Mouse (Mus musculus): ENCODE results near the gene Bsx. TPM values are rescaled to one million over a fixed set of nuclear protein-coding genes. Genes with fewer than 3 reads are reported as not detected.

Bsx gene
- total RNA-seq, 1 experiment: not detected

- Histone ChIP-seq H3K9me3 (ENCODE audit: control insufficient read depth, insufficient read depth, low read depth, low read length) (no peaks in the 10 kb centered on the region), H3K27ac (ENCODE audit: insufficient read depth, low read depth, low read length, poor library complexity, severe bottlenecking) (no peak overlapping the region), H3K36me3 (ENCODE audit: control insufficient read depth, insufficient read depth, low read length, poor library complexity, severe bottlenecking) (no peaks in the 10 kb centered on the region), H3K4me3 (ENCODE audit: insufficient read depth in 1 of 2, low read depth in 1 of 2, low read length in 2 of 2, poor library complexity in 1 of 2, severe bottlenecking in 1 of 2) (no peak overlapping the region), H3K9ac (ENCODE audit: insufficient read depth, low read depth, low read length, poor library complexity, severe bottlenecking) (no peak overlapping the region), H3K4me1 (ENCODE audit: control insufficient read depth in 2 of 2, insufficient read depth in 2 of 2, low read length in 2 of 2, poor library complexity in 1 of 2) (peaks cover 0 to 3% of the 10 kb centered on the region in 2 experiments; a peak in 1 of 4 replicates)
- in situ Hi-C loops (cut with MboI; ENCODE audit: low sequenced_read_pairs in 2 of 2, unreplicated experiment in 2 of 2): no loop called here
- TF ChIP-seq CHD2 (IDR thresholded peaks at IDR 0.05; ENCODE audit: low read depth, low read length) (no peak), ZC3H11A (IDR thresholded peaks at IDR 0.05; ENCODE audit: borderline replicate concordance, low read depth, low read length) (no peak), ZNF384 (IDR thresholded peaks at IDR 0.05; ENCODE audit: low read depth, low read length) (no peak), HCFC1 (IDR thresholded peaks at IDR 0.05; ENCODE audit: borderline replicate concordance, insufficient read depth, low read length) (no peak), MAFK (IDR thresholded peaks at IDR 0.05; ENCODE audit: insufficient read depth, low read depth, low read length) (no peak)
- no peak for DNase-seq (ENCODE audit: low read depth, low spot score)
Observed at GRCm38 (mm10) chr9:40874961-40875360, 1.0 kb downstream of the Bsx start.

GRCm38 (mm10) chr9:40875431-40875830 lies 1.5 kb downstream of the Bsx start:
- DNase-seq (ENCODE audit: low read depth, low spot score): no peak
- H3K9me3 ChIP-seq (ENCODE audit: control insufficient read depth, insufficient read depth, low read depth, low read length): no peaks in the 10 kb centered on the region
- in situ Hi-C loops (cut with MboI; ENCODE audit: low sequenced_read_pairs in 2 of 2, unreplicated experiment in 2 of 2): no loop called here
- H3K9ac ChIP-seq (ENCODE audit: insufficient read depth, low read depth, low read length, poor library complexity, severe bottlenecking): no peak overlapping the region
- peaks cover 0 to 3% of the 10 kb centered on the region in 2 experiments; a peak in 1 of 4 replicates for H3K4me1 ChIP-seq (ENCODE audit: control insufficient read depth in 2 of 2, insufficient read depth in 2 of 2, low read length in 2 of 2, poor library complexity in 1 of 2)
- no peak overlapping the region for H3K4me3 ChIP-seq (ENCODE audit: insufficient read depth in 1 of 2, low read depth in 1 of 2, low read length in 2 of 2, poor library complexity in 1 of 2, severe bottlenecking in 1 of 2)
- H3K36me3 ChIP-seq (ENCODE audit: control insufficient read depth, insufficient read depth, low read length, poor library complexity, severe bottlenecking): no peaks in the 10 kb centered on the region
- no peak overlapping the region for H3K27ac ChIP-seq (ENCODE audit: insufficient read depth, low read depth, low read length, poor library complexity, severe bottlenecking)
- TF ChIP-seq ZC3H11A (IDR thresholded peaks at IDR 0.05; ENCODE audit: borderline replicate concordance, low read depth, low read length) (no peak), ZNF384 (IDR thresholded peaks at IDR 0.05; ENCODE audit: low read depth, low read length) (no peak), CHD2 (IDR thresholded peaks at IDR 0.05; ENCODE audit: low read depth, low read length) (no peak), MAFK (IDR thresholded peaks at IDR 0.05; ENCODE audit: insufficient read depth, low read depth, low read length) (no peak), HCFC1 (IDR thresholded peaks at IDR 0.05; ENCODE audit: borderline replicate concordance, insufficient read depth, low read length) (no peak)

GRCm38 (mm10) chr9:40876164-40876563 lies 2.2 kb downstream of the Bsx start:
- in situ Hi-C loops (cut with MboI; ENCODE audit: low sequenced_read_pairs in 2 of 2, unreplicated experiment in 2 of 2): no loop called here
- no peak for DNase-seq (ENCODE audit: low read depth, low spot score)
- H3K9me3 ChIP-seq (ENCODE audit: control insufficient read depth, insufficient read depth, low read depth, low read length): no peaks in the 10 kb centered on the region
- TF ChIP-seq ZNF384 (IDR thresholded peaks at IDR 0.05; ENCODE audit: low read depth, low read length) (no peak), CHD2 (IDR thresholded peaks at IDR 0.05; ENCODE audit: low read depth, low read length) (no peak), MAFK (IDR thresholded peaks at IDR 0.05; ENCODE audit: insufficient read depth, low read depth, low read length) (no peak), HCFC1 (IDR thresholded peaks at IDR 0.05; ENCODE audit: borderline replicate concordance, insufficient read depth, low read length) (no peak), ZC3H11A (IDR thresholded peaks at IDR 0.05; ENCODE audit: borderline replicate concordance, low read depth, low read length) (no peak)
- no peak overlapping the region for H3K9ac ChIP-seq (ENCODE audit: insufficient read depth, low read depth, low read length, poor library complexity, severe bottlenecking)
- no peak overlapping the region for H3K27ac ChIP-seq (ENCODE audit: insufficient read depth, low read depth, low read length, poor library complexity, severe bottlenecking)
- no peak overlapping the region for H3K4me3 ChIP-seq (ENCODE audit: insufficient read depth in 1 of 2, low read depth in 1 of 2, low read length in 2 of 2, poor library complexity in 1 of 2, severe bottlenecking in 1 of 2)
- H3K4me1 ChIP-seq (ENCODE audit: control insufficient read depth in 2 of 2, insufficient read depth in 2 of 2, low read length in 2 of 2, poor library complexity in 1 of 2): peaks cover 0 to 3% of the 10 kb centered on the region in 2 experiments; a peak in 1 of 4 replicates
- H3K36me3 ChIP-seq (ENCODE audit: control insufficient read depth, insufficient read depth, low read length, poor library complexity, severe bottlenecking): no peaks in the 10 kb centered on the region

GRCm38 (mm10) chr9:40876693-40877092 lies 2.8 kb downstream of the Bsx start:
- peaks cover 0 to 3% of the 10 kb centered on the region in 2 experiments; a peak in 1 of 4 replicates for H3K4me1 ChIP-seq (ENCODE audit: control insufficient read depth in 2 of 2, insufficient read depth in 2 of 2, low read length in 2 of 2, poor library complexity in 1 of 2)
- no peak overlapping the region for H3K27ac ChIP-seq (ENCODE audit: insufficient read depth, low read depth, low read length, poor library complexity, severe bottlenecking)
- no peak for TF ChIP-seq MAFK (IDR thresholded peaks at IDR 0.05; ENCODE audit: insufficient read depth, low read depth, low read length)
- no peak for TF ChIP-seq HCFC1 (IDR thresholded peaks at IDR 0.05; ENCODE audit: borderline replicate concordance, insufficient read depth, low read length)
- TF ChIP-seq ZC3H11A (IDR thresholded peaks at IDR 0.05; ENCODE audit: borderline replicate concordance, low read depth, low read length): no peak
- TF ChIP-seq CHD2 (IDR thresholded peaks at IDR 0.05; ENCODE audit: low read depth, low read length): no peak
- no peaks in the 10 kb centered on the region for H3K9me3 ChIP-seq (ENCODE audit: control insufficient read depth, insufficient read depth, low read depth, low read length)
- H3K4me3 ChIP-seq (ENCODE audit: insufficient read depth in 1 of 2, low read depth in 1 of 2, low read length in 2 of 2, poor library complexity in 1 of 2, severe bottlenecking in 1 of 2): no peak overlapping the region
- H3K9ac ChIP-seq (ENCODE audit: insufficient read depth, low read depth, low read length, poor library complexity, severe bottlenecking): no peak overlapping the region
- H3K36me3 ChIP-seq (ENCODE audit: control insufficient read depth, insufficient read depth, low read length, poor library complexity, severe bottlenecking): no peaks in the 10 kb centered on the region
- no peak for DNase-seq (ENCODE audit: low read depth, low spot score)
- in situ Hi-C loops (cut with MboI; ENCODE audit: low sequenced_read_pairs in 2 of 2, unreplicated experiment in 2 of 2): no loop called here

Measured in ES-E14 (cell line).